Mouse (Mus musculus) cerebellum, adult 2 months (tissue): ENCODE results near the gene Hk1.

Source experiments
- CTCF ChIP-seq: fragments of 200-500 bp; IDR thresholded peaks from 2 replicates; pipeline ENCODE4 v1.5.1; 2011; ENCODE audit warnings: low read depth, mild to moderate bottlenecking, control low read depth, low read length, moderate library complexity, borderline replicate concordance; ENCODE audit not compliant: insufficient read depth
- POLR2A ChIP-seq: fragments of 200-500 bp; IDR thresholded peaks from 2 replicates; pipeline ENCODE4 v1.6.1; 2011; ENCODE audit warnings: low read length, control low read depth, borderline replicate concordance; ENCODE audit not compliant: insufficient read depth

DNA sequence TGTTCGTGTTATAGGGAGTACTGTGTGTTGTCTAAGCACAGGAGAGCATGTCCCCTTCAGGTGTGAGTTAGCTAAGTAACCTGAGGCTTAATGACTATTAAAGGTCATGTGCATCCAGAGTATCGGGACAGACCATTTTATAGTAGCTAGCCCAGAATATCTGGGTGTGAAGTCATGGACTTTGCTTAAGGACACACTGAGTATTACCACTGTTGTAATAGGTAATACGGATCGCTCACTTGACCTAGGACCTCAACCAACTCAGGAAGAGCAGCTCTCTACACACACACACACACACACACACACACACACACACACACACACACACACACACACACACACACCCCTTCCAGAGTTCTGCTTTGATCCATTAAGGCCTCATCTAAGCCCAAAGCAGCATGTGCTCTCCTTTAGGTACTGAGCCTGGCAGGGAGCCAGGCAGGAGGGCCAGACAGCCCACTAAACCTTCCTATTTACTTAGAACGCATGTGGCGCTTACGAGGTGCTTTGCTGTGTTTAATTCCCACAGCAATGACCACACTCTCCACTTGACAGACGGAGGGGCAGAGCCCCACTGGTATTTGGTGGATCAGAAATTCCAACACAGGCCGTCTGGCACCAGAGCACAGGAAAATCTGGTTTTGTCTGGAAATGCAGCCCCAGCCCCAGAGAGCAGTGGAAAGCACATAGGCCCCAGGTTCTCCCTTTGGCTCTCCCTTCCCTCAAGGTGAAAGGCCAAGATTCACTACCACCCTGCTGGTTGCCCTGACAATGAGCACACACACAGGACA is 45.6 kb upstream of the Hk1 start:
- TF ChIP-seq POLR2A (no peak), CTCF (no peak)
